Mouse (Mus musculus): ENCODE data around the gene Dhrs3.

Dhrs3 gene

DNA sequence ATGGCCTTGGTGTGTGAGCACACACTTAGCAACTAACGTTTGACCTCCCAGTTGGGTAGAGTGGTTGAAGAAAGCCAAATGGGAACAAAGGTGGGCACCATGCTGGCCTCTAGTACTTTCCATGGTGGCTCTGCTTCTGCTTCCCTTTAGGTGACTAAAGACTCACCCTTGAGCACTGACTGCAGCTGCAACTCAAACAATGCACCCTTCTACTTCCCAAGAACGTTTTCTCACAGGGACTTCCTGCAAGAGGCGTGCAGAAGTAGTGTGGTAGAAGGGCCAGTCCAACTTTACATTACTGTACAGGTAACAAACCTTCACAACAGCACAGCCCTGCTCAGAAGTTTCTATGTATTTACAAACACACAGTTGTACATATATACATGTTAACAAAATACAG is 81.8 kb downstream of the Dhrs3 start:
- no peak for DNase-seq (ENCODE audit: low spot score)

- DNase-seq (ENCODE audit: low spot score): no peak
Observed at GRCm38 (mm10) chr4:144975505-144975904, 82.9 kb downstream of the Dhrs3 start.

GRCm38 (mm10) chr4:144977057-144977456 is 84.4 kb downstream of the Dhrs3 start:
- no peak for DNase-seq (ENCODE audit: low spot score)

Measured in layer of hippocampus, adult 11-12 months (tissue).